Mouse (Mus musculus) liver, embryonic 14.5 days (tissue): ENCODE data around the gene Mbtd1. TPM values are rescaled to one million over a fixed set of nuclear protein-coding genes. Genes with fewer than 3 reads are reported as not detected.

Experiments used
- ATAC-seq: fragments of 200-750 bp; cut with Nextera tagmentation; 2 replicates; pipeline ENCODE4 v1.8.0; 2017; ENCODE audit warnings: moderate number of reproducible peaks, mild to moderate bottlenecking, moderate library complexity; ENCODE audit not compliant: insufficient read depth
- DNase-seq, 3 experiments: peaks; one replicate each; pipeline ENCODE4 v3.0.0-alpha.2; 2012 to 2013; ENCODE audit warnings: low read depth in 3 of 3, low spot score in 3 of 3
- H3K27ac ChIP-seq: fragments of 300-500 bp; sonication (generic); 2 replicates; pipeline ENCODE4 v1.5.1; 2014; ENCODE audit warnings: moderate library complexity, mild to moderate bottlenecking, control low read depth, inconsistent platforms
- H3K27me3 ChIP-seq: fragments of 300-500 bp; sonication (generic); 2 replicates; pipeline ENCODE4 v1.6.1; 2014; ENCODE audit warnings: mild to moderate bottlenecking, low read length, moderate library complexity; ENCODE audit not compliant: control insufficient read depth, insufficient read depth
- H3K36me3 ChIP-seq: fragments of 300-500 bp; sonication (generic); replicated peaks from 2 replicates; pipeline ENCODE4 v1.6.1; 2014; ENCODE audit warnings: low read depth; ENCODE audit not compliant: control insufficient read depth, insufficient read depth
- H3K4me1 ChIP-seq, 2 experiments: fragments of 200-500 bp in 1 of 2; fragments of 300-500 bp in 1 of 2; sonication (generic) in 1 of 2; replicated peaks; 2 replicates each; pipeline ENCODE4 v1.6.1; 2012 to 2014; ENCODE audit warnings: antibody characterized with exemption in 1 of 2, inconsistent platforms in 1 of 2, low read length in 1 of 2; ENCODE audit not compliant: control insufficient read depth in 2 of 2, insufficient read depth in 2 of 2
- H3K4me2 ChIP-seq: fragments of 300-500 bp; sonication (generic); 2 replicates; pipeline ENCODE4 v1.6.1; 2014; ENCODE audit warnings: low read depth, mild to moderate bottlenecking, control low read depth, moderate library complexity
- H3K4me3 ChIP-seq, 2 experiments: fragments of 200-500 bp in 1 of 2; fragments of 300-500 bp in 1 of 2; sonication (generic) in 1 of 2; 2 replicates each; pipeline ENCODE4 v1.5.1; 2012 to 2014; ENCODE audit warnings: low read depth in 2 of 2, low read length in 2 of 2, mild to moderate bottlenecking in 2 of 2, control low read depth in 1 of 2, inconsistent platforms in 1 of 2, moderate library complexity in 1 of 2; ENCODE audit not compliant: insufficient read depth in 1 of 2
- H3K9ac ChIP-seq: fragments of 300-500 bp; sonication (generic); replicated peaks from 2 replicates; pipeline ENCODE4 v1.6.1; 2014; ENCODE audit warnings: mild to moderate bottlenecking, control low read depth, moderate library complexity
- H3K9me3 ChIP-seq: fragments of 300-500 bp; sonication (generic); 2 replicates; pipeline ENCODE4 v1.6.1; 2016; ENCODE audit warnings: low read length, mixed read lengths; ENCODE audit not compliant: control insufficient read depth
- CTCF ChIP-seq: IDR thresholded peaks from 2 replicates; pipeline ENCODE4 v1.5.1; 2016; ENCODE audit warnings: antibody characterized with exemption, low read depth, control low read depth
- EP300 ChIP-seq: IDR thresholded peaks from 2 replicates; pipeline ENCODE4 v1.6.1; 2016; ENCODE audit warnings: antibody characterized with exemption, low read depth
- WGBS: fragments of 180-500 bp; shearing (Covaris S2); extraction: QIAGEN DNeasy Blood & Tissue Kit; methylation state at CpG from one replicate; pipeline ENCODE4 v1.1.7; 2014; ENCODE audit not compliant: insufficient replicate concordance; 5-methylcytosine and 5-hydroxymethylcytosine counted together
- polyA plus RNA-seq, 2 experiments: library from polyadenylated mRNA; depleted of rRNA in 1 of 2; stranded (reverse) in 1 of 2; unstranded in 1 of 2; fragments of >200 nt; fragmentation: Nextera tagmentation in 1 of 2; extraction: Ambion mirVana in 1 of 2; gene quantifications; 2 replicates each; pipeline versions ENCODE4 v1.2.1 to v1.2.3; 2012 to 2014

The Mbtd1 gene
- polyA plus RNA-seq, 2 experiments = 3.7 to 5.8 TPM

DNA sequence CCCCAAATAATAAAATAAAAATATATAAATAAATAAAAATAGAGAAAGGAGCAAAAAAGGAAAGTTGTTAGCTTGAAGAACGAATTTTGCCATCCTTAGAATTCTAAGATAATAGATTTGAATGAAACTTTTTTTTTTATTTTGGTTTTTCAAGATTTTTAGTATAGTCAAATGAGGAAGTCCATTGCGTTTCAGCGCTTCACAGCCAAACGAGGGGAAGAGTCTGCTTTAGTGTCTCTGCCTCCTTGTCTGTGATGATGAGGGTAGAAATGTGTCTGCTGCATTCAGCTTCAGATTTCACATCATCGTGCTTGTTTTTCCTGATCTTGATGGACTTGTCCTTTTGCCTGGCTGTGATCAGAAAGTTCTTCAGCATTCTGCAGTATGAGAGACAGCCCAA is 99.6 kb downstream of the Mbtd1 start:
- peaks cover 7 to 18% of the 10 kb centered on the region in 2 experiments; a peak in 3 of 4 replicates for H3K4me1 ChIP-seq
- no peak overlapping the region for H3K4me2 ChIP-seq
- no peaks in the 10 kb centered on the region for H3K9me3 ChIP-seq
- DNase-seq (no peak), ATAC-seq (no peak)
- 57% methylated on average over 5 of the region's 5 CpGs for WGBS
- TF ChIP-seq CTCF (no peak), EP300 (no peak)
- H3K9ac ChIP-seq = no peak overlapping the region
- no peak overlapping the region for H3K27ac ChIP-seq
- no peak overlapping the region for H3K4me3 ChIP-seq
- no peaks in the 10 kb centered on the region for H3K36me3 ChIP-seq
- H3K27me3 ChIP-seq = no peaks in the 10 kb centered on the region

DNA sequence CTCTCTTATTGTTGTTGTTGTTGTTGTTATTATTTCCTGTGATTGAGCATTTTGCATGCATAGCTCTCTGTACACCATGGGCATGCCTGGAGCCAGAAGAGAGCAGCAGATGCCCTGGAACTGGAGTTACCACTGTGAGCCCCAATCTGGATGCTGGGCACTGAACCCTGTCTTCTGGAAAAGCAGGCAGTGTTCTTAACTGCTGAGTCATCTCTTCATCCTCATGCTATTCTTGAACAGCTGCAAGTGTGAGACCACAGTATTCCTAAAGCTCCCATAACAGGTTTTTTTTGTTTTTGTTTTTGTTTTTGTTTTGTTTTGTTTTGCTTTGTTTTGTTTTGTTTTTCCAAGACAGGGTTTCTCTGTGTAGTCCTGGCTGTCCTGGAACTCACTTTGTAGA is 100.6 kb downstream of the Mbtd1 start:
- no peaks in the 10 kb centered on the region for H3K27me3 ChIP-seq
- peaks cover 7 to 18% of the 10 kb centered on the region in 2 experiments; a peak in 3 of 4 replicates for H3K4me1 ChIP-seq
- no peaks in the 10 kb centered on the region for H3K9me3 ChIP-seq
- H3K9ac ChIP-seq = no peak overlapping the region
- H3K4me2 ChIP-seq = no peak overlapping the region
- H3K27ac ChIP-seq = no peak overlapping the region
- no peak for ATAC-seq
- TF ChIP-seq EP300 (no peak), CTCF (no peak)
- DNase-seq = no peak
- no peaks in the 10 kb centered on the region for H3K36me3 ChIP-seq
- no peak overlapping the region for H3K4me3 ChIP-seq

DNA sequence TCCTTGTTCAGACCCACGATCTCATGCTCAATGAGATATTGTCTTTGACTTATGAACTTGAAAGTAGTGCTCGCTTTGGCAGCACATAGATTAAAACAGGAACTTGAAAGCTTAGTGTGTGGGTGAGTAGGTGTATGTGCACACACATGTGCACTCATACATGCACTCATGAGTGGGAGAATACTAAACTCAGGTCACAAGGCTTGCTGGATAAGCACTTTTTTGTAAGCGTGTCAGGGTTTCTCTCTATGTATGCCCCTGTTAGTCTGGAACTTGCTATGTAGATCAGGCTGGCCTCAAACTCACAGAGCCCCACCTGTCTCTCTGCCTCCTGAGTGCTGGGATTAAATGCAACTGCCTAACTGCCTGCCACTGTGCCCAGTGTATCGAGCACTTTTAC is 101.4 kb downstream of the Mbtd1 start:
- WGBS = 62% methylated on average over 4 of the region's 4 CpGs
- no peaks in the 10 kb centered on the region for H3K36me3 ChIP-seq
- ATAC-seq = no peak
- no peak overlapping the region for H3K4me3 ChIP-seq
- H3K9ac ChIP-seq = no peak overlapping the region
- no peak for DNase-seq
- H3K4me1 ChIP-seq = peaks cover 7 to 18% of the 10 kb centered on the region in 2 experiments; a peak in 3 of 4 replicates
- no peak overlapping the region for H3K27ac ChIP-seq
- no peak overlapping the region for H3K4me2 ChIP-seq
- TF ChIP-seq EP300 (no peak), CTCF (no peak)
- no peaks in the 10 kb centered on the region for H3K27me3 ChIP-seq
- no peaks in the 10 kb centered on the region for H3K9me3 ChIP-seq

DNA sequence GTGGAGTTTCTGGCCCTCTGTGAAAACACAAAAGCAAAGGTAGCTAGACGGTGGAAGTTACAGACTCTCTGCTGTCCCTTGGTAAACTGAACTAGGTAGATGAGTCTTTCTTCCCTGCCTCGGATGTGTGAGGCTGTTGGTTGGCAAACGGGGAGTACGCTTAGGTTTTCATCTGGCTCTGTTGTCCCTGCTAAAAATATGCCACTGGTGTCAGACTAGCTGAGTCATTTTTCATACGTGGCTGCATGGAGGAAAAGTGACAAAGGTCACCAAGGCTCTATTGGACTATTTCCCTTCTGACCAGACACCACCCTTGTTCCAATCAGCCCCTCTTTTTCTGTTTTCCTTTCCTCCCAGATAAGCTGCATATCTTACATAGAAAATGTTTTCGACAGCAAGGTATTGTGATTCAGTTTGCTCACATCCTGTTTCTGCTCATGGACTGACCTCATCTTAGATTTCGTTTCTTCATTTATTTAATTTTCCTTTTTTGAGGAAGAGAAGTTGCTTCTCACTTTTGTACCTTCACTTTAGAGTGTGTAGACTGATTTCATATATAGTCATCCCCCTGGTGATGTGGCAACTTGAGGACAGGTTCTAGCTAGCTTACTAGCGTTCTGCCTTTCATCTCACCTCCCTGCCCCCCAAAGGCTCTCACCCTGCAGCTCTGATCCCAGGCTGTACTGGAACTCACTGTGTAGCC is 102.1 kb downstream of the Mbtd1 start:
- Histone ChIP-seq H3K9me3 (no peaks in the 10 kb centered on the region), H3K4me1 (peaks cover 7 to 18% of the 10 kb centered on the region in 2 experiments; a peak in 3 of 4 replicates), H3K27ac (no peak overlapping the region), H3K27me3 (no peaks in the 10 kb centered on the region), H3K4me2 (no peak overlapping the region), H3K9ac (no peak overlapping the region), H3K36me3 (no peaks in the 10 kb centered on the region), H3K4me3 (no peak overlapping the region)
- DNase-seq (no peak), ATAC-seq (peak; percentile 32; the same call in 1 of the 2 replicates)
- WGBS = 23% methylated on average over 8 of the region's 8 CpGs
- TF ChIP-seq EP300 = no peak
- no peak for TF ChIP-seq CTCF

DNA sequence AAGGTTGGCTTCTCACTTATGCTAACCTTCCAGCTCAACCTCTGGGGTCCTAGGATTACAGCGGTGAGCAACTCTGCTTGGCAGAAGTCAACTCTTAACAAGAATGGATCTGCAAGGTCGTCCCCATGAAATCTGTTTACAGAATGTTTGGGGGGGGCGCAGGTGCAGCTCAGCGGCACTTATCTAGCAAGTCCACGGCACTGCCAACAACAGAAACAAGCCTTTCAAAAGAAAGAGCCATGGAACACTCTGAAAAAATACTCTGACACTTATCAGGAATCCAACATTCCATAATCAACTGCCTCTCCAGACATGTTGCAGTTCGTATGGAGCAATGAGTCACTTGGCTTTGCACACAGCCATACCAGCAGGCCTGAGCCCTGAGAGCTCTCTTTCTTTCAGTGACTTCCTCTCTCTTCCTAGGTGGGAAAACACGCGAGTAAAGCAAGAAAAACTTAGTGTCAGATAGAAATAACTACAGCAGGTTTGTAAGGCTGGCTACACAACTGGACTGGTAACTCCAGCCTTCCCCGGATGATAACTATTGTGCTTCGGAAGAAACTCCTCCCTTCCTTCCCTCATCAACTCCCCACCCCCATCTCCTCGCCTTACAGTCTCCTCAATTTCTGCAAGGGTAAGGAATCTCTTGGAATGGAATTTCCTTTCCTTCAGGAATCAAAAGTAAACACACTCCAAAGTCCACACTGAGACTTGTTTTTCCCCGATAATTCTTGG is 102.8 kb downstream of the Mbtd1 start:
- no peak overlapping the region for H3K4me2 ChIP-seq

More for the DNA sequence above, 102.8 kb downstream of the Mbtd1 start:
- TF ChIP-seq EP300 (no peak), CTCF (no peak)
- H3K27me3 ChIP-seq = no peaks in the 10 kb centered on the region
- no peak overlapping the region for H3K27ac ChIP-seq
- 46% methylated on average over 12 of the region's 12 CpGs for WGBS
- DNase-seq = no peak
- no peaks in the 10 kb centered on the region for H3K9me3 ChIP-seq
- no peak for ATAC-seq
- H3K4me3 ChIP-seq = no peak overlapping the region
- H3K36me3 ChIP-seq = no peaks in the 10 kb centered on the region
- H3K9ac ChIP-seq = no peak overlapping the region
- H3K4me1 ChIP-seq = peaks cover 7 to 18% of the 10 kb centered on the region in 2 experiments; a peak in 3 of 4 replicates
